Mouse (Mus musculus) testis, postnatal 14 days (tissue): ENCODE data around the gene Msl2.

ENCODE experiments used
- DNase-seq: peaks from one replicate; pipeline ENCODE4 v3.0.0; 2021; ENCODE audit warnings: low spot score

Gene Msl2

GRCm38 (mm10) chr9:101073987-101074331 lies at the start of gene Msl2:
Msl2 (plus strand) TSS chr9:101074101.
- DNase-seq = no peak

- DNase-seq = no peak
Measured at GRCm38 (mm10) chr9:101033761-101034447, 40.0 kb upstream of the Msl2 start.

- DNase-seq = peak; percentile 95
Measured at GRCm38 (mm10) chr9:101034448-101035098, 39.3 kb upstream of the Msl2 start, which contains the start of gene Pccb. Pccb (minus strand) TSS chr9:101034898.

GRCm38 (mm10) chr9:101035836-101036596 lies 37.9 kb upstream of the Msl2 start:
- DNase-seq = no peak

GRCm38 (mm10) chr9:101036876-101037275 lies 37.0 kb upstream of the Msl2 start:
- DNase-seq = no peak

GRCm38 (mm10) chr9:101037396-101037795 lies 36.5 kb upstream of the Msl2 start:
- no peak for DNase-seq

- DNase-seq = no peak
Measured at GRCm38 (mm10) chr9:101038634-101039033, 35.3 kb upstream of the Msl2 start.

GRCm38 (mm10) chr9:101041508-101041907 lies 32.4 kb upstream of the Msl2 start:
- no peak for DNase-seq

GRCm38 (mm10) chr9:101042249-101042648 lies 31.7 kb upstream of the Msl2 start:
- DNase-seq = no peak

GRCm38 (mm10) chr9:101045710-101046338 lies 28.1 kb upstream of the Msl2 start:
- DNase-seq = no peak

GRCm38 (mm10) chr9:101052007-101052406 lies 21.9 kb upstream of the Msl2 start:
- no peak for DNase-seq

GRCm38 (mm10) chr9:101052691-101053090 lies 21.2 kb upstream of the Msl2 start:
- DNase-seq = no peak

- no peak for DNase-seq
Measured at GRCm38 (mm10) chr9:101053279-101053678, 20.6 kb upstream of the Msl2 start.

GRCm38 (mm10) chr9:101057156-101057555 lies 16.7 kb upstream of the Msl2 start:
- no peak for DNase-seq

- no peak for DNase-seq
Measured at GRCm38 (mm10) chr9:101061035-101061434, 12.9 kb upstream of the Msl2 start.

- DNase-seq = no peak
Measured at GRCm38 (mm10) chr9:101062253-101062780, 11.6 kb upstream of the Msl2 start.

- DNase-seq = no peak
Measured at GRCm38 (mm10) chr9:101065076-101065602, 8.8 kb upstream of the Msl2 start.

- no peak for DNase-seq
Measured at GRCm38 (mm10) chr9:101069781-101070180, 4.1 kb upstream of the Msl2 start.

GRCm38 (mm10) chr9:101072506-101072905 lies 1.4 kb upstream of the Msl2 start:
- DNase-seq = no peak

- peak; percentile 98 for DNase-seq
Measured at GRCm38 (mm10) chr9:101073041-101073986, 587 bp upstream of the Msl2 start.
